Mouse (Mus musculus): ENCODE measurements around the gene Jpt1.
A peak's percentile ranks its signal among the peaks of the same experiment; 100 is the strongest.
"Not testable (repeated sequence)": the region's sequence is repeated elsewhere in the genome, so short reads cannot be mapped to it uniquely, and the experiment has no call there.

Gene Jpt1

GRCm38 (mm10) chr11:115476630-115477029 is 37.6 kb downstream of the Jpt1 start:
- not testable (repeated sequence) for DNase-seq (ENCODE audit: extremely low spot score, low spot score)

- no peak for DNase-seq (ENCODE audit: extremely low spot score, low spot score)
Measured at GRCm38 (mm10) chr11:115475758-115476237, 38.4 kb downstream of the Jpt1 start.

GRCm38 (mm10) chr11:115475025-115475757 is 39.0 kb downstream of the Jpt1 start, which contains the start of gene Armc7:
Armc7 (plus strand) TSS chr11:115475667.
- DNase-seq (ENCODE audit: extremely low spot score, low spot score): peak; percentile 91

GRCm38 (mm10) chr11:115473626-115474275 is 40.4 kb downstream of the Jpt1 start:
- peak; percentile 97 for DNase-seq (ENCODE audit: extremely low spot score, low spot score)

GRCm38 (mm10) chr11:115472183-115472582 is 42.0 kb downstream of the Jpt1 start:
- no peak for DNase-seq (ENCODE audit: extremely low spot score, low spot score)

GRCm38 (mm10) chr11:115467217-115467618 is 47.0 kb downstream of the Jpt1 start:
- DNase-seq (ENCODE audit: extremely low spot score, low spot score): peak; percentile 72

- DNase-seq (ENCODE audit: extremely low spot score, low spot score): no peak
Measured at GRCm38 (mm10) chr11:115464851-115465250, 49.3 kb downstream of the Jpt1 start.

- DNase-seq (ENCODE audit: extremely low spot score, low spot score): no peak
Measured at GRCm38 (mm10) chr11:115463397-115463796, 50.8 kb downstream of the Jpt1 start.

GRCm38 (mm10) chr11:115462243-115462891 is 51.8 kb downstream of the Jpt1 start, which contains the start of gene Slc16a5:
Slc16a5 (plus strand) TSS chr11:115462474.
- no peak for DNase-seq (ENCODE audit: extremely low spot score, low spot score)

- no peak for DNase-seq (ENCODE audit: extremely low spot score, low spot score)
Measured at GRCm38 (mm10) chr11:115461846-115462242, 52.3 kb downstream of the Jpt1 start.

- DNase-seq (ENCODE audit: extremely low spot score, low spot score): no peak
Measured at GRCm38 (mm10) chr11:115460976-115461375, 53.2 kb downstream of the Jpt1 start.

- no peak for DNase-seq (ENCODE audit: extremely low spot score, low spot score)
Measured at GRCm38 (mm10) chr11:115457405-115457804, 56.8 kb downstream of the Jpt1 start.

GRCm38 (mm10) chr11:115456182-115456581 is 58.0 kb downstream of the Jpt1 start:
- no peak for DNase-seq (ENCODE audit: extremely low spot score, low spot score)

GRCm38 (mm10) chr11:115455619-115456018 is 58.6 kb downstream of the Jpt1 start:
- no peak for DNase-seq (ENCODE audit: extremely low spot score, low spot score)

- DNase-seq (ENCODE audit: extremely low spot score, low spot score): not testable (repeated sequence)
Measured at GRCm38 (mm10) chr11:115454822-115455221, 59.4 kb downstream of the Jpt1 start.

- DNase-seq (ENCODE audit: extremely low spot score, low spot score): no peak
Measured at GRCm38 (mm10) chr11:115453306-115453705, 60.9 kb downstream of the Jpt1 start.

GRCm38 (mm10) chr11:115452281-115452860 is 61.8 kb downstream of the Jpt1 start:
- DNase-seq (ENCODE audit: extremely low spot score, low spot score): no peak

GRCm38 (mm10) chr11:115451781-115452241 is 62.4 kb downstream of the Jpt1 start:
- DNase-seq (ENCODE audit: extremely low spot score, low spot score): no peak

- DNase-seq (ENCODE audit: extremely low spot score, low spot score): no peak
Measured at GRCm38 (mm10) chr11:115450176-115450575, 64.0 kb downstream of the Jpt1 start.

- DNase-seq (ENCODE audit: extremely low spot score, low spot score): no peak
Measured at GRCm38 (mm10) chr11:115448998-115449397, 65.2 kb downstream of the Jpt1 start.

GRCm38 (mm10) chr11:115448075-115448474 is 66.1 kb downstream of the Jpt1 start:
- no peak for DNase-seq (ENCODE audit: extremely low spot score, low spot score)

Measured in neural tube, embryonic 10.5 days (tissue).